Mouse (Mus musculus): ENCODE data around the gene Rap2b.

GRCm38 (mm10) chr3:61409683-61410082, 48.2 kb downstream of the Rap2b start:
- TF ChIP-seq CTCF (IDR thresholded peaks at IDR 0.05; ENCODE audit: low read depth, low read length) = no peak
- TF ChIP-seq POLR2A (IDR thresholded peaks at IDR 0.05; ENCODE audit: borderline replicate concordance, low read depth, low read length) = no peak

All from bone marrow macrophage, adult 2 months (primary cell).